Mouse (Mus musculus): Measurements from ENCODE around the gene Sptlc3.
A peak's percentile ranks its signal among the peaks of the same experiment; 100 is the strongest.

The Sptlc3 gene

DNA sequence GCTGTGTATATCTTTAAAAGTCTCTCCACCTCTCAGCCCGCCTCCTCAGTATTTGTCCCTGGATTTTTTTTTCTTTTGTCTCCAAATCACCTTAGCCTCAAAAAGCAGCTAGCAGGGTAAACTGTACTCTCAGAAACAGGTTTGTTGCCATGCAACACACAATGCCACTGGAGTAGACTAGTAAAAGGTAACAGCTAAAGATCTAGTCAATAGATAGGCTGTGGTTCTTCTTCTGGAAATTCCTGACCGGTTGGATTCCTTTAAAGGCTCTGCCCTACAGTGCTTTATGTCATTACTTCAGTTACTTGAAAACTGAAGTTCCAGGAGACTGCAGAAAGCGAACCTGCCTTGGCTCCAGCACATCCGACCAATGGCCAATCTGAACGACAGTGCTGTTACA lies at the start of gene Sptlc3:
TSS of gene Sptlc3 (plus strand) at position 78 of the 400 bp plus-strand sequence.
- DNase-seq, result no peak

- DNase-seq, result no peak
Observed at GRCm38 (mm10) chr2:139467726-139468125, 26.0 kb upstream of the Sptlc3 start.

DNA sequence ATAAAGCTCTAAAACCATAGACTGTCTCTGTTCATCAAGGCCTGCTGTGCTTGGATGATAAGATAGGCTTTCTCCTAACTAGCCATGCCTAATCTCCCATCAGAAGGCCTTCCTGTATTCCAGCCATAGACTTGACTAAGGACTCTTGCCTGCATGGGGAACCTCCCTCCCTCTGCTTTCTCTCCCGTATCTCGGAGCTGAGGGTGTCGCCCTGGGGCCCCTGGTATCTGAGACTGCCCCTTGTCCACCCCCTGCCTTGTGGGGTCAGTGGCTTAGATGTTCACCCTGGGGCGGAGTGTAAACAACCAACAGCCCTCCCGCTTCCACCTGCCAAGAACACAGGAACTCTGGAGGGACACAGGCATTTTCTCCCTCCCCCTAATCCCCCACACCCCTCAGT lies 5.0 kb upstream of the Sptlc3 start:
- no peak for DNase-seq

DNA sequence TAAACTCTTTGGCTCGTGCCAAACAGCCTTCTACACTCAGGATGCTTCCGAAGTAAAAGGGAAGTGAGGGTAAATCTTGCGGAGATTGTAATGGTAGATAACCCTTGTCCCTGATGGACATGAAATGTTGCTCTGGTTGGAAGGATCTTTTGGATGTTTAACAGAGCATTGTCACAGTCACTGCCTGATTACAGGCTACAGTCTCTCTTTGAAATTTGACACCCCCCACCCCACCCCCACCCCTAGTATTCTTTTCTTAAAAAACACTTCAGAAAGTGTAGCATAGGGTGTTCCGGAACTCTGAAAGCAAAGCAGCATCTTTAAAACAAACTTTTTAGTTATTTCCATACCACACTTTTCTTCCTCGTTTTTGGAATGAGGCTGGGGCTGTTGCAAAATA lies 916 bp downstream of the Sptlc3 start:
- DNase-seq, result no peak

- DNase-seq, result no peak
Observed at GRCm38 (mm10) chr2:139561966-139562505, 68.3 kb downstream of the Sptlc3 start.

- peak; percentile 23 for DNase-seq
Observed at GRCm38 (mm10) chr2:139579280-139579679, 85.6 kb downstream of the Sptlc3 start.

- peak; percentile 71 for DNase-seq
Observed at GRCm38 (mm10) chr2:139582766-139583165, 89.1 kb downstream of the Sptlc3 start.

GRCm38 (mm10) chr2:139587660-139588200 lies 94.0 kb downstream of the Sptlc3 start:
- DNase-seq, result no peak

- DNase-seq, result peak; percentile 40
Observed at GRCm38 (mm10) chr2:139589905-139590304, 96.2 kb downstream of the Sptlc3 start.

DNA sequence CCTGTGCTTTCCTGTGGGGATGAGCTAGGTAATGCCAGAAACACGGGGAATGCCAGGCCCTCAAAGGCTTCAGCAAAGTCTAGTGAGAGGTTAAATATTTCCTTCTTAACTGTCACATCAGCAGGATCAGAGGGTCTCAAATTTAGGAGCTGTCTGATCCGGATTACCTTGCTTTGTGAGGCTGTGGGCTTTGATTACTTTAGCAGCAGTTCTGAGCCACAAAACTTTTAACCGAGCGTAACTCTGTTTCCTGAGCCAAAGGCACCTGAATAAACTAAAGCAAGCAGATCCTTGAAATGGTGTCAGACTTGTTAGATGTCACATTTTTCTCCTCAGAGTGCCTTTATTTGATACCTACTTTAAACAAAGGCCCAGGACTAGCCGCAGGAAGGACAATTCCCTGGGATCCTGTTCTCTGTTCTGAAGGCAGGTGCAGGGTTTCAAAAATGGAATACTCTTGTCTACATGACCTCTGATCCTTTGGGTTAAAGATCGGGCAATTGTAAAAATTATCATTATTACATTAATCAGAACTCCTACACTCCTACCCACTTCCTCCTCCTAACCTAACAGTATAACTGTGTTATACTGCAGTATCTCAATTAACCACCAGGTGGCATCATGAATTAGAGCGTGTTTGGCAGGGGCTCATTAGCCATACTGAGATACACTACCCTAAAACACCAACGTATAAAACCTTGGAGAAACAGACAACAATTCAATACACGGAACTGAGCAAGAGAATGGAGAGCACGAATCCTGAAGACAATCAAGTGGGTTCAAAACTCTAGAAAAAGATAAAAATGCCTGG lies 97.4 kb downstream of the Sptlc3 start:
- DNase-seq, result peak; percentile 54

DNA sequence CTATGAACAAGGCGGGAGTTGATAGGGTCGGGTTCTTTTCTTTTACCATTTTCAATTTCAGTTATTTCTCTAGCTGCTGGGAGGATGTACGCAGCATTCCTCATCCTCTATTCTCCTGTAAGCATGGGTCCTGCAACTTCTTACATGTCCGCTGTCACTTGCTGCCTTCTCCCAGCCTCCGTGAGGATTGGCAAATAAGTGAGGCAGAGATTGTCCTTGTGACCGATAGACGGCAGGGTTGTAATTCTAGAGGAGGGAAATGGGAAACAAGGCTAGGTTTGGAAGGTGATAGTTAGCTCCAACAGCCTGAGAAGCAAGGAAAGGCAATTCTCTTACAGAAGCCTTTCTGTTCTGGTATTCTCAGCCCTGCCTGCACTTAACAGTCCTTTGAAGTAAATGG lies 98.4 kb downstream of the Sptlc3 start:
- no peak for DNase-seq

DNA sequence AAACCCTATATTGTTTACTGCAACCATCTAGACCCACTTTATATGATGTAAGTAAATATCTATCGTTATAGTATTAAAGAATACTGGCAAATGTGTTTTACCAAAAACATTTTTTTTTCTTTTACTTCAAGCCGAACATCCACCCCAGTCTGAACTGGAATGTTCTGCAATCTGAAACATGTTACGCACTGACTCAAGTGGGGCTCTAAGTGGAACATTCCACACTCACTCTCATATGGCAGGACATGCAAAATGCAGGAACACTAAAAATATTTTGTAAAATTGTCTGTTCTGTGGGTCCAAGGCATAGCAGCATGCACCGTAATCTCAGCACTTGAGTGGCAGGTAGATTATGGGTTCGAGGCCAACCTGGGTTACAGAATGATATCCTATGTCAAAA lies 103.5 kb downstream of the Sptlc3 start:
- no peak for DNase-seq

DNA sequence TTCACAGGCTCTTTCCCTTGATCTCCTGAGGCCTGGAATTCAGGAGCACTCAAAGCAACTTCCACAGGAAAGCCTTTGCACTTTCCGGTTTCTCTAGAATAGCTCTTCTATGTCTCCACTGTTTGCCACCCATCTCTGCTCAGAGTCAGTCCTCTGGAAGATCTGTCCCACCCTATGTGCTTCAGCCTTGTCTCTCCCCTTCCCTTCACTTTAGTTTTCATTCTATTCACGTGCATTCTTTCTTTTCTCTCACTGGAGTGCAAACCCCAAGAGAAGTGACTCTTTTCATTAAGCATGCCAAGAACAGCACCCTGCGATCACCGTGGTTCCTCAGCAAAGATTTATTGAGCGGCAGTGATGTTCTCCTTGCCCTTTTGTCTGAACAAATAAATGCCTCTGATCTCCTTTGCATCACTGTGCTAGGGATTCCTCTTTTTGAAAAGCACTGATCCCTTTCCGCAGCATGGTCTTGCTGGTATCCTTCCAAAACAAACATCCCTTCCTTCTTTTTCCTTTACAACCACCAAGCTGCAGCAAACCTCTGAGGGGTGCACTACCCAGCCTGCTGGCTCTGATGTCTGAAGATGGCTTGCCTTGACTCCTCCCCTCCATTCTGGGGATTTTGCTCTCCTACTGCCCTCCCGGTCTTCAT lies 108.0 kb downstream of the Sptlc3 start:
- no peak for DNase-seq

- DNase-seq, result no peak
Observed at GRCm38 (mm10) chr2:139608167-139608566, 114.5 kb downstream of the Sptlc3 start.

DNA sequence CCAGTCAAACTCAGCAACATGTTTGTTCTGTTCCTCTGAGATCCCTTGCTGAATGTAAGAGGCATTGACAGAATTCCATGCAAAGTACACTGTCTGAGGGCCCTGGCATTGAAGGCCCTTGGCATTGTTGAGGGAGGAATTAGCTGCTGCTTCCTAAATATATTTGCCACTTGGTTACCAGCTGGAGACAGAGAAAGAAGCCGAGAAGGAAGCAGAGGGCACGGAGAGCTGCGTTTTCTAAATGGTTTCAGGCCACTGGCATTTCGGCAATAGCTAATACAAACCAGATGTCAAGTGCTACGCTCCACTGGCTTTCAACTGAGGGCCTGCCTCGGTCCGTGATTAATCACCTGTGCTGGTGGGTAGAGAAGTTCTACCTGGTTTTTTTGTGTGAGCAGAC lies 115.1 kb downstream of the Sptlc3 start:
- no peak for DNase-seq

- no peak for DNase-seq
Observed at GRCm38 (mm10) chr2:139609231-139609630, 115.5 kb downstream of the Sptlc3 start.

- no peak for DNase-seq
Observed at GRCm38 (mm10) chr2:139609662-139610291, 116.1 kb downstream of the Sptlc3 start.

DNA sequence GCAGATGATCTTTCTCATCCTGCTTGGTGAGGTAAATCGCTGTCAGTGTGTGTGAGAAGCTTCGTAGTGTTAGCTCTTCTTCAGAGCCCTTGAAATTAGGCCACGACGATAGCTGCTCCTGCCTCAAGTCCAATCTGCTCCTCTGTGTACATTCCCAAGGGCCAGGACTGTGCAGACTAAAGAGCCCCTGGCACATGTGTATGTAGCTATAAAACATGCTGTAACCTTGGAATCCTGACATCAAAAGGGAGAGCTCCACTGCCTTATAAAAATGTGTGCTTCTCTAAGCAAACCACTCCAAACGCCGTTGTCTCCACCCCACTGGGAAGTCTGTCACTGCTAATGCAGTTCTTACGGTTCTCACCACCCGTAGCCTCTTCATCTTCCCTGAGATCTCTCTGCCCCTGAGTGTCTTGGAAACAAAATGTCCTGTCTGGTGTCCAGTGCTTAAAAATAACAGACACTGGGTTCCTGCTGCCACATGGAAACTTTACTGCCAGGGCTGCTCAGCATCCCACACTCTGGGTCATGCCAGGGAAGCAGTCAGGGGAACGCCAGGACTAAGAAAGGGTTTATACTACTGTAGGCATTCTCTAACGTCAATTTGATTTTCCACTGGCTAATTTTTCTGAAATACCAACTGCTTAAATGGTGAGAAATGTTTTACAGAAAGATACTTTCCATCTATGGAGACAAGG lies 118.8 kb downstream of the Sptlc3 start:
- no peak for DNase-seq

DNA sequence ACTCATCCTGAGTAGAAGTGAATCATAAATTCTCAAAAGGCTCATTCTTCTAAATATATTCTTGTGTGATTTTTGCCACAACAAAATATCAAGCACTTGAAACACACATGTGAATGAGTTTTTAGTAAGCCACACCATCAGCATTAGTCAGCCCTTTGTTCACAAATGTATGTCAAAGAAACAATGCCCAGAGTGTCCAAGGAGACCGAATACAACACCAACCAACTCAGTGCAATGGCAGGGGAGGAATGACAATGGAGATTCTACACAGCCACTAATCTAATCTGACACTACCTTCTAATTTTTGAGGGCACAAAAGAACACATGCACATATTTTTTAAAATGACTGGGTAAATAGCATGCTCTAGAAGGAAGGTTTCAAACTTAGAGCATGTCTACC lies 132.8 kb downstream of the Sptlc3 start:
- DNase-seq, result no peak

GRCm38 (mm10) chr2:139628731-139629130 lies 135.0 kb downstream of the Sptlc3 start:
- DNase-seq, result no peak

- DNase-seq, result no peak
Observed at GRCm38 (mm10) chr2:139629653-139630052, 135.9 kb downstream of the Sptlc3 start.

DNA sequence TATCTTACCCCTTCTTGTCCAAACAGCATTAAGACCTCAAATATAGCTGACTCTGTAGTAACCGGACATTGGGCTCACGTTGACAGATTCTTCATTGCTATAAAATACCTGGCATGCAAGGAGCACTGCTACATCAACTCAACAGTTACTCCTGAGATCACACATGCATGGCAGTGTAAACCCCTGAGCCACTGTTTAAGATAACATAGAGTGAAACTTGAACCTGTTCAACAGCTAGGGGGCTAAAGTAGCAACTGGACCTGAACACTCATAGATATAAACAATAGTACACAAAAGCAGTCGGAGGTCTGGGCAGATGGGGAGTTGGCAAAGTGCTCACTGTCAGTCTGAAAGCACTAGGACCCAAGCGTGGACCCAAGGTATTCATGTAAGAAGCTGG lies 140.8 kb downstream of the Sptlc3 start:
- no peak for DNase-seq

DNA sequence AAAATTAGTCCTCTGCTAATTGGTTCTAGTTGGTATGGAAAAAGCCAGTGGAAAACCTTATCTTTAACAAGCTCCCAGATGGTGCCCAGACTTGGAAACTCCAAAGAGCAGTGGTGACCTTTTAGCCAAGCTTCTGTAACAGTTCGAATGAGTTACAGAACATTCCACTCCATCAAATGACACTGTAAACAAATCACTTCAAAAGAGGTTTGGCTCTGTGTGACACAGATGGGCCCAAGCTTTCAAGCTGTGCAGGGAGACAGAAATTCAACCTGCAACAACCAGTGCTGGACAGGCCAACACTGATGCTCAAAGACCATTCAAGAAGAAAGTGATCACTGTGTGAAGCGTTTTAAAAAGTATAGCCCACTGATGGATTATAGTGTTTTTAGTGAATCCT lies 144.1 kb downstream of the Sptlc3 start:
- DNase-seq, result no peak
